Mouse (Mus musculus) left cerebral cortex, adult 2 months (tissue): ENCODE data around the gene Ddx19b. TPM values are rescaled to one million over a fixed set of nuclear protein-coding genes. Genes with fewer than 3 reads are reported as not detected.
A peak's percentile ranks its signal among the peaks of the same experiment; 100 is the strongest.
"Not testable (repeated sequence)": the region's sequence is repeated elsewhere in the genome, so short reads cannot be mapped to it uniquely, and the experiment has no call there.

Source experiments
- DNase-seq, 2 experiments: peaks; one replicate each; pipeline ENCODE4 v3.0.0; 2021 to 2022; ENCODE audit warnings: low spot score in 2 of 2, mixed read lengths in 1 of 2; ENCODE audit errors: extremely low spot score in 1 of 2
- H3K27ac ChIP-seq: fragments of 200-600 bp; 2 replicates; pipeline ENCODE4 v1.8.1; 2022
- H3K4me3 ChIP-seq: fragments of 200-600 bp; 2 replicates; pipeline ENCODE4 v1.8.1; 2022
- CTCF ChIP-seq: fragments of 200-600 bp; IDR thresholded peaks from 2 replicates; pipeline ENCODE4 v1.8.1; 2022; ENCODE audit warnings: antibody characterized with exemption, mild to moderate bottlenecking, moderate library complexity
- intact Hi-C: fragments of 180-260 bp; cut with DNase I; formaldehyde crosslinking; loops from one replicate; pipeline ENCODE4 v1.15.1; 2025
- long read RNA-seq, 2 experiments: library from polyadenylated mRNA; stranded (forward); transcript quantifications; one replicate each; pipeline ENCODE4 v2.0.0; 2021; ENCODE audit warnings: borderline mapping rate in 2 of 2
- total RNA-seq, 2 experiments: library from RNA; stranded (reverse); gene quantifications; 2 replicates each; pipeline ENCODE4 v1.2.3; 2021

Gene Ddx19b
- 10 to 100 TPM; 21.3 to 22.5 TPM for total RNA-seq
- long read RNA-seq, experiment 1, full-length matches to known transcripts = 13 of 19 reads
- long read RNA-seq, experiment 1, partial matches to known transcripts = 2 of 19 reads
- long read RNA-seq, experiment 1, other reads (novel, unspliced or antisense) = 4 of 19 reads
- long read RNA-seq, experiment 2, full-length matches to known transcripts = 6 of 11 reads
- long read RNA-seq, experiment 2, partial matches to known transcripts = 0 of 11 reads
- long read RNA-seq, experiment 2, other reads (novel, unspliced or antisense) = 5 of 11 reads

GRCm38 (mm10) chr8:111031572-111031971, at the start of gene Ddx19b:
TSS of gene Ddx19b (minus strand) at chr8:111031751.
- H3K4me3 ChIP-seq = no peak within 1 kb of the TSS
- TF ChIP-seq CTCF = no peak
- no peak within 1 kb of the TSS for H3K27ac ChIP-seq
- DNase-seq = no peak
- intact Hi-C loops = no loop called here

GRCm38 (mm10) chr8:111079861-111080271, 48.3 kb upstream of the Ddx19b start:
- no peak for DNase-seq
- no peak overlapping the region for H3K27ac ChIP-seq
- H3K4me3 ChIP-seq = no peak overlapping the region
- intact Hi-C loops = no loop called here
- TF ChIP-seq CTCF = peak; percentile 21; the same call in 1 of the 2 replicates

GRCm38 (mm10) chr8:111079461-111079860, 47.9 kb upstream of the Ddx19b start:
- no peak overlapping the region for H3K27ac ChIP-seq
- DNase-seq = no peak
- H3K4me3 ChIP-seq = no peak overlapping the region
- intact Hi-C loops = no loop called here
- TF ChIP-seq CTCF = no peak

- no peak overlapping the region for H3K4me3 ChIP-seq
- no peak for TF ChIP-seq CTCF
- intact Hi-C loops = no loop called here
- no peak overlapping the region for H3K27ac ChIP-seq
- DNase-seq = peak in 1 of 2 experiments; percentile 67
Observed at GRCm38 (mm10) chr8:111075926-111076325, 44.4 kb upstream of the Ddx19b start.

GRCm38 (mm10) chr8:111068660-111069059, 37.1 kb upstream of the Ddx19b start:
- H3K27ac ChIP-seq, DNase-seq, H3K4me3 ChIP-seq, intact Hi-C loops: not testable (repeated sequence)

- intact Hi-C loops = no loop called here
Observed at GRCm38 (mm10) chr8:111067439-111067838, 35.9 kb upstream of the Ddx19b start.

GRCm38 (mm10) chr8:111066308-111066707, 34.8 kb upstream of the Ddx19b start:
- H3K4me3 ChIP-seq = no peak overlapping the region
- no peak for TF ChIP-seq CTCF
- no peak for DNase-seq
- H3K27ac ChIP-seq = no peak overlapping the region
- intact Hi-C loops = no loop called here

More at GRCm38 (mm10) chr8:111067439-111067838, 35.9 kb upstream of the Ddx19b start:
- no peak for TF ChIP-seq CTCF
- Histone ChIP-seq H3K27ac (no peak overlapping the region), H3K4me3 (no peak overlapping the region)
- no peak for DNase-seq

GRCm38 (mm10) chr8:111062893-111063292, 31.3 kb upstream of the Ddx19b start:
- no peak for DNase-seq
- Histone ChIP-seq H3K27ac (no peak overlapping the region), H3K4me3 (no peak overlapping the region)
- TF ChIP-seq CTCF = no peak
- intact Hi-C loops = no loop called here

- H3K27ac ChIP-seq = peak overlapping the region; percentile 20; the same call in 1 of the 2 replicates
- TF ChIP-seq CTCF = no peak
- intact Hi-C loops = no loop called here
- peak overlapping the region; percentile 60 for H3K4me3 ChIP-seq
- peak; percentile 91 to 96 for DNase-seq
Observed at GRCm38 (mm10) chr8:111062072-111062757, 30.7 kb upstream of the Ddx19b start.

- Histone ChIP-seq H3K27ac (peak overlapping the region; percentile 20; the same call in 1 of the 2 replicates), H3K4me3 (peak overlapping the region; percentile 60)
- no peak for DNase-seq
- intact Hi-C loops = no loop called here
- no peak for TF ChIP-seq CTCF
Observed at GRCm38 (mm10) chr8:111061688-111062071, 30.1 kb upstream of the Ddx19b start.

- DNase-seq = no peak
- Histone ChIP-seq H3K4me3 (no peak overlapping the region), H3K27ac (no peak overlapping the region)
- intact Hi-C loops = no loop called here
- TF ChIP-seq CTCF = no peak
Observed at GRCm38 (mm10) chr8:111058946-111059572, 27.5 kb upstream of the Ddx19b start.

GRCm38 (mm10) chr8:111056691-111057293, 25.2 kb upstream of the Ddx19b start:
- Histone ChIP-seq H3K4me3 (peak overlapping the region; percentile 78), H3K27ac (peak overlapping the region; percentile 51)
- DNase-seq = peak; percentile 44 to 49
- no peak for TF ChIP-seq CTCF
- intact Hi-C loops = loop anchor here (1.0 kb wide), 1 partner anchor 34 kb away; no protein-coding TSS in a partner anchor
